Mouse (Mus musculus) c-Kit-positive CD71-positive TER-119-negative erythroid progenitor cells, embryonic 14.5 days (primary cell): Measurements from ENCODE around the gene Sdk1.

Experiments used
- DNase-seq: peaks from one replicate; pipeline ENCODE4 v3.0.0-alpha.2; 2013; ENCODE audit warnings: low read depth

Gene Sdk1

GRCm38 (mm10) chr5:142258716-142259115, 1017.4 kb downstream of the Sdk1 start:
- DNase-seq: no peak

GRCm38 (mm10) chr5:142262060-142262459, 1020.8 kb downstream of the Sdk1 start:
- DNase-seq: no peak
